Mouse (Mus musculus): ENCODE data around the gene Atp9a.
"Not testable (repeated sequence)": the region's sequence is repeated elsewhere in the genome, so short reads cannot be mapped to it uniquely, and the experiment has no call there.

The Atp9a gene

DNA sequence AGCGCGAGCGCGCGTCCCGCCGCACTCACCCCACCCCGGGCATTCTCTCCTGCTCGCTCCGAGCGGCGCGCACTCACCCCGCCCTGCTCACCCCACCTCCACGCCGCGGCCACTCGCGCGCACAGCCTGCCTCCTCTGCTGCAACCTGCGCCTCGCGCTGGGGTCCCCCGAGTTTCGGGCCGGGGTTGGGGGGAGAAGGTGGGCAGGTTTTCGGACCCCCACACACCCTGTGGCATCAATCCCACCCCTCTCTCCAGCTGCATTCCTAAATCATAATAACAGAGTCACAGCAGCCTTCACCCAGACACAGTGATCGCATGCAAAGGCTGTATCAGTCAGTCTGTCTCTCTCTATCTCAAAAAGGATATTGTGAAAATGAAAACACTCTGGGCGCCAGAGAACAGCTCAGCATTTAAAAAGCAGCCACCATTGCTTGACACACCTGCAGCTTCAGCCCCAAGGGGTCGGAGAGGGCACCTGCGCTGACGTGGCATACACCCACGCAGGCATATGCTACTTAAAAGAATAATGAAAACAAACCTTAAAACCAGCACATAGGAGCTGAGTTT is at the start of gene Atp9a:
TSS of gene Atp9a (minus strand) at position 351 of the 569 bp plus-strand sequence.
- DNase-seq (ENCODE audit: low read depth, low spot score) = peak; percentile 75

DNA sequence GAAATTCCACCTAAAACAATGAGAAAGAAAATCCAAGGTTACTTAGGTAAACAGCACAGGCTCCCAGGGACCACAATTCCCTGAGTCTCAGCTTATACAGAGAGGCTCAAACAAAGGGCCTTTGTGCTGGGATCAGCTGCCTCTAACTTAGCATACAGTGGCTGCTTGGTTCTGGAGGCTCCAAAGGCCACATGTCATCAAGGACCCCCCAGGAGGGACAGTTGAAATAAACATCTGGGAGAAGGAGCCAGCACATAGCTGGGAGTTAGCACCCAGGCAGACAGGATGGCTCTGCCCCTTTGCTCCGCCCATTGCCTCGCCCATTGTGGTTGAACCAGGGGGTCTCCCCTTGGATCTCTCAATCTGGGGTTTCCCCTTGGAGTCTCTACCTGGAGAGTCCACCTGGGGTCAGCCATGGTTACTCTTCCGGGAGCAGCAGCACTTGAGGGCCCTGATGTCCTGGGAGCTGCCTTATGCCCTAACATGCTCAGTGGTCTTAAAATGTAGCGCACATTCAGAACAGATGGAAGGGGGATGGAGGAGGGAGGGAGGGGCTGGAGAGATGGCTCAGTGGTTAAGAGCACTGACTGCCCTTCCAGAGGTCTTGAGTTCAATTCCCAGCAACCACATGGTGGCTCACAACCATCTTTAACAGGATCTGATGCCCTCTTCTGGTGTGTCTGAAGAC is 49.0 kb upstream of the Atp9a start:
- DNase-seq (ENCODE audit: low read depth, low spot score) = peak; percentile 84

DNA sequence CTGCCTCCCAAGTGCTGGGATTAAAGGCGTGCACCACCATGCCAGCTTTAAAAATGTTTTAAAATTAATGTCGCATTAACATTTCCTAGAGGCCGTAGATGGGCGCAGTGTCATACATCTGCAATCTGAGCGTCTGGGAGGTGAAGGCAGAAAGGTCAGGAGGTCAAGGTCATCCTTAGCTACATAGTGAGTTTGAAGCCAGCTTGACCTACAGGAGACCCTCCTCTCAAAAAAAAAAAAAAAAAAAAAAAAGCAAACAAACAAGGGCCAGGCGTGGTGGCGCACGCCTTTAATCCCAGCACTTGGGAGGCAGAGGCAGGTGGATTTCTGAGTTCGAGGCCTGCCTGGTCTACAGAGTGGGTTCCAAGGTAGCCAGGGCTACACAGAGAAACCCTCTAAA is 44.0 kb upstream of the Atp9a start:
- peak; percentile 51 for DNase-seq (ENCODE audit: low read depth, low spot score)

DNA sequence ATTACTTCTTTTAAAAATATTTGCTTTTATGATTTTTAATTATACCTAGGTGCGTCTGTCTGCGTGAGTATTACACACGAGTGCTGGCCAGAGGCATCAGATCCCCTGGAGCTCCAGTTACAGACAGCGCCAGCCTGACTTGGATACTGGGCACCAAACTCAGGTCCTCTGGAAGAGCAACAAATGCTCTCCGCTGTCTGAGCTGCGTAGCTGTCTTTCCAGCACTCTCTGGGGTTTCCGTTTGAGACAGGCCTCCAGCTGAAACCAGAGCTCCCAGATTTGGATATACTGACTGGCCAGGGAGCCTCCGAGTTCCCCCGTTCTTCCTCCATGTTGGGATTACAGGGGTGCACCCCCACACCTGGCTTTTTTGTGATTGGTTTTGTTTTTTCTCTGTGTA is 38.4 kb upstream of the Atp9a start:
- DNase-seq (ENCODE audit: low read depth, low spot score) = peak; percentile 62

DNA sequence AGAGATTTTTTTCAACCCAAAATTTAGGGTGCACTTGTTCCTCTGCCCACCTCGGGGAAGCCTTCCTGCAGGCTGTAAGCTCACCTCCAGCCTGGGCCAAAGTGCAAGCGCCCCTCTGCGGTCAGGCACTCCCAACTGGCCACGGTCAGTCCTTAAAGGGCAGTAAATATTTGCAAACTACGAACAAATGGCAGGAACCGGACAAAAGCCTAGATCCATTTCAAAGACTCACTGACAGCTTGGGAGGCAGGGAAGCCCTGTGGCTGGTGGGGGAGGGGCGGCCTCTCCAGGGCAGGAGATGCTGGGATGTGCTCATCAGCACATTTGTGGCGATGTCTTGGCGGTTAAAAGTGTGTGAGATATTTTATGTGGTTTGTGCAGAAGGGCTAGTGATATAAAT is 37.8 kb upstream of the Atp9a start:
- peak; percentile 76 for DNase-seq (ENCODE audit: low read depth, low spot score)

DNA sequence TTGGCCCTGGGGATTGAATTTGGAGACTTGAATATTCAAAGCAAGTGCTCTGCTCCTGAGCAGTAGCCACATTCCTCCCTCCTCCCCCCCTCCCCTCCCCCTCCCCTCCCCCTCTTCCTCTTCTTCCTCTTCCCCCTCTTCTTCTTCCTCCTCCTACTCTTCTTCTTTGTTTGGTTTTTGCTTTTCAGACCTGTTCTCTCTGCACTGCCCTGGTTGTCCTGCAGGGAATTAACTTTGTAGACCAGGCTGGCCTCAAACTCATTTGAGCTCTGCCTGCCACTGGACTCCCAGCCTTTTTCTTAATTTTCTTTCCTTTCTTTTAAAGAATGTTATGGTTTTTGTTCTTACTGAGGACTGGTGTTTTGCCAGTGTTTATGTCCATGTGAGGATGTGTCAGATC is 35.3 kb upstream of the Atp9a start:
- DNase-seq (ENCODE audit: low read depth, low spot score) = no peak

DNA sequence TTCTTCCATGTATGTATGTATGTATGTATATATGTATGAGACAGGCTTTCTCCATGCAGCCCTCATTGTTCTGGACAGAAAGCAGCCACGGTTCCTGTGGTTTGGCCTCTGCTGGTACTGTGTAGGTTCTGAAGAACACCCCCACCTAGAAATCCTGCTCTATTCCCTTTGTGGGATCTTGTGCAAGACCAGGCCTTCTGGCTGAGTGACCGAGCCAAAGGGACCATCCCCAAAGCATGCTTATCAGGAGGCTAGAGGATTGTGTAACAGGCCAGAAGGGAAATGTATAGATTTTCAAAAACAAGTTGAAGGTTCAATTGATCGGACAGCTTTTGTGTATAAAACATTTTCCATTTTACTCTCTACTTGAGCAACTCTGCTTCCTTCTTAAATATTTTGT is 34.0 kb upstream of the Atp9a start:
- no peak for DNase-seq (ENCODE audit: low read depth, low spot score)

DNA sequence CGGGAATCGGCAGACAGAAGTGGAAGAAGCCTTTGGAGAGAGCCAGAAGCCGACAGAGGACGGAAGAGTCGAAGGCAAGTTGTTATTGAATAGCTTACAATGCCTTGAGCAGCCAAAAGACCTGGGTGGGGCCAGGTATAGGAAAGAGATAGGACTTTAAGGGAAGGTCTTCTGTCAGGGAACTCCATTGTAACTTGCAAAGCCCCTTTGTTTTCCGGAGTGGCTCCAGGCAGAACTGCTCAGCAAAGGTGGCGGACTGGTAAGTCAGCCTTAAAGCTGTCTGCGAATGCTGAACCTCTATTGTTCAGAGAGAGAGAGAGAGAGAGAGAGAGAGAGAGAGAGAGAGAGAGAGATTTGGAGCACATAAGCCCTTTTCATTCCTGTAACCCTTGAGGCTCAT is 27.1 kb upstream of the Atp9a start:
- DNase-seq (ENCODE audit: low read depth, low spot score) = peak; percentile 86

DNA sequence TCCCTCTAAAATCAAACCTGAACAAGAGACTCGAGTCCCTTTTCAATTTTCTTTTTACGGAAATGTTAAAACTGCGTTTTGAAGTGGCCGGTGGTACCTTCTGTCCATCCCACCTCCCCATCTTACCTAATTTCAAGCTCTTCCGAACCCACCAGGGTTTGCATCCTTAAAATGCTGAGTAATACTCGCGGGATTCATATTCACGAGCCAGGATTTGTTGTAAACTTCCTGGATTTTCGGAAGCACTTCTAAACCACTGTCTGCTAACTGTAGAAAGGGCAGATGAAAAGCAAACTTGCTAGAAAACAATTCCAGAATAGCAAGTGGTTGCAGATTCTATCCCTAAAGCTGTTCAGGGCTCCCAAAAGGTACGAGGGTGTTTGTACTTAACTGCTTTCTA is 25.4 kb upstream of the Atp9a start, which contains the start of gene Sall4:
TSS of gene Sall4 (minus strand) at position 362 of the 400 bp plus-strand sequence.
- no peak for DNase-seq (ENCODE audit: low read depth, low spot score)

DNA sequence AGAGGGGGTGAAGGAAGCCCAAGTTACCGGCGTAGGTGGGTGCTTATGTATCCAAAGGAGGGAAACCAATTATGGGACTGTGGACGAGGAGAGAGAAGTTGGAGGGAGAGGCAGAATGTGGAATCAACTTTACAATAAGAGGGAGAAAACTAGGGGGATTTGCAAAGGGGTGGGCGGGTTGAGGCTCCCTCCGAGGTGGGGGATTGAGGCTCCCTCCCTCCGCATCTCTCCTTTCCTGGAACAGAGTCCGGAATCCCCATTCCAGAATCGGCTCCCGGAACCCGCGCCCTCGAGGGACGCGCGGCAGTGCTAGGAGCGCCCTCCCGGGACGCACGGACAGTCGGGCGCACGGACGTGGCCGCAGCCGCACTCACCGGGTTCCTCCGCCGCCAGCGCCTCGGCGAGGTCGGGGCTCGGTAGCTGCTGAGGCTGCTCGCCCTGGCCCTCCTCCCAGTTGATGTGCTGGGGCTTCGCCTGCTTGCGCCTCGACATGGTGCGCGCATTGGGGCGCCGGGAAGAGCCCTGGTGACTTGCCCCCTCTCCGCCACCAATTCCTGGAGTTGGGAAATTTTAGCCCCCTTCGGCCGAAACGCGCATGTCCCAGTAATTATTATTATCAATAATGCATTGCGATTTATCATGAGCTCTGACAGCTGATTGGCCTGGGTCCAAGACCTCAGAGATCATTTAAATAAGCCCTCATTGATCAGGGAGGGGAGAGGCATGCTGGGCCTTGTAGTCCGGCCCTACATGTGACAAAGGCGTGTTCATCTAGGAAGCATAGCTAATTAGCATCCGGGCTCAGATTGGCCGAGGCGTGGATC is 24.5 kb upstream of the Atp9a start:
- peak; percentile 96 for DNase-seq (ENCODE audit: low read depth, low spot score)

DNA sequence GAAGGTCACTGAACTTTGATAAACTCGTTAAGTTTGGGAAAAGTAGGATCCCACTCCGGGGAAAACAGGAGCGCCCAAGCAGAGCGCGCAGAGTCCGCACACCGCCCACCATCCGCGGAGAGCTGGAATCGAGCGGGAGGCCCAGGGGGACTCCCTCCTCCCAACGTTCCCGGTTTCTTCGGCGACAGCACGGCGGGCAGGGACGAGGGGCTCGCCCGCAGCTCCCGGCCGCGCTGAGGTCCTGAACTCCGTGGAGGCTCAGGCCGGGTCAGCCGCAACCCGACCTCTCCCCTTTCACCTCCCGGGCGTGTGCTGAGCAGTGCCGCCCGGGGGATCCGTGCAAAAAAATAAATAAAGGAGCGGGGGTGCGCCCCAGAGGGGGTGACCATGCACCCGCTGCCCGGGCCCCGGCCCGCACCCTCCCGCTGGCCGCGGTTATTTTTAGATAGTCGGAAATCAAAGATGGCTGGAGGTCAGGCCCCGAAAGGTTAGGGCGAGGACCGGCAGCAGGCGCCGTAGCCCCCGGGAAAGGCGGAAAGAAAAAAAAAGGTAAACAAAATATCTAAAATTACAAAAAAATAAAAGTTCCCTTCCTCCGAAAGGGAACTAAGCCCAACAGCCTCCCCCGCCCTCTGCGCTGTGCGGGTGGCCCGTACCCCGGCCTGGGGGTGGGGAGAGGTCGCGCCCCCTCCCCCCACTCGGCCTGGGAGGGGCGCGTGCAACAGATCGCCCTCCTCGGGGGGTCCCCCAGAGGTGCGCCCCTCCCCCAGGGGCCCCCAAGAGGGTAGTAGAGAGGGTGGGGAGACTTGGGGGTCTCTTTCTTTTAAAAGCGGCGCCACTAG is 23.7 kb upstream of the Atp9a start:
- DNase-seq (ENCODE audit: low read depth, low spot score) = peak; percentile 53

DNA sequence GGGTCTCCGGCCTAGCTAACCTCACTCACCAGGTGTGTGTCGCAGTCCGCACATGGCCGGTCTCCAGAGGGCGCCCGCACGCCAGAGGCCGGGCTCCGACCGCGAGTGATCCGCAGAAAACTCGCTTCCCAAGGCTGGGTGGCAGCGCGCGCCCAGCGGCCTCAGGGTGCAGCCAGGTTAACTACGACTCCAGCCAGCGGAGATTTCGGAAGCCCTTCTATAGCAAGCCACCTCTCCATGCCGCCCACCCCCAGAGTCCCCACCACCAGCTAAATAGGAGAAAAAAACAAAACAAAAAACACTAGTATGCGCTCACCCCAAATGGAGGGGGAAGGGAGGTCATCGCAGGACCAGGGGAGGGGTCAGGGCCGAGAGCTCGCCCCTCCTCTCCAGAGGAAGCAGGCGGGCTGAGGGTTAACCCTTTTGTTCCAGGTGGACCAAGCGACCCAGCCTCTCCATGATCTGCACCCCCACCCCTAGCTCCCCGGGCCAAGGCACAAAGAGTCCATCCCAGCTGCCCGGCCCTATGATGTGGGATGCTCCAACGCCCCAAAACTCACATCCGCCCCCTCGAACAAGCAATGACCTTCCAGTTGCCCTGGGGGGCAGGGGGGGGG is 23.0 kb upstream of the Atp9a start:
- peak; percentile 90 for DNase-seq (ENCODE audit: low read depth, low spot score)

DNA sequence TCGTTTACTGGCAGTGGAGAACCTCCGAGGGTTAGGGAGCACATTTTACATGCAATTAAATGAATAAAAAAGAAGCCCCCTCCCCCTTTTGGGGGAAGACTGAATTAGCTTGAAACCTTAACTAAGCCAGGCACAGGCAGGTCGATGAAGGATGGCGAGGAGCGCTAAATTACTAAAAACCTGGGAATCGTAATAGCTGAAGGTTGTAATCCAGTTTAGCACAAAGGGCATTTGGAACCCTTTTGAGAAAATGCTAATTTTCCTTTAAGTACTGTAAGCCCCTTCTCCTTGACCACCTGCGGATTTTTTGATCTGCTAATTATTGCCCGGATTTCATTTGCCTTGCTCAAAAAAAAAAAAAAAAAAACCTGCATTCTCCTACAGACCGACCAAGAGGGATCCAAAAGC is 22.3 kb upstream of the Atp9a start:
- peak; percentile 79 for DNase-seq (ENCODE audit: low read depth, low spot score)

DNA sequence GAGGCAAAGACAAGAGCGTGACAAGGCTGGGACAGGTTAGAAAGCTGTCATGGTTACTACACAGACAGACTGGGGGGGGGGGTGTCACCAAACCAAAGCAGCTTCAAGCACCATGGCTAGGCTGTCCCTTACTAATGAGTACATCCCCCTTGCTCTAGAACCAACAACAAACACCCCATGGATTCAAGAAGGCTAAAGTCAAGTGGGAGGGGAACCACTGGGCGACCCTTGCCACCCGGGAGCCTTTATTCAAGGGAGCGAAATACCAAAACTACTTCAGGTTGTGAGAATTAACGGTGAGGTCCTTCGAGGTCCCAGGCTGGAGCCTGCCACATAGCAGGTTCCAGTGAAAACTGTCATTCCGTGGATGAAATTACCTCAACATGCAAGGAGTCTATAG is 21.6 kb upstream of the Atp9a start:
- no peak for DNase-seq (ENCODE audit: low read depth, low spot score)

DNA sequence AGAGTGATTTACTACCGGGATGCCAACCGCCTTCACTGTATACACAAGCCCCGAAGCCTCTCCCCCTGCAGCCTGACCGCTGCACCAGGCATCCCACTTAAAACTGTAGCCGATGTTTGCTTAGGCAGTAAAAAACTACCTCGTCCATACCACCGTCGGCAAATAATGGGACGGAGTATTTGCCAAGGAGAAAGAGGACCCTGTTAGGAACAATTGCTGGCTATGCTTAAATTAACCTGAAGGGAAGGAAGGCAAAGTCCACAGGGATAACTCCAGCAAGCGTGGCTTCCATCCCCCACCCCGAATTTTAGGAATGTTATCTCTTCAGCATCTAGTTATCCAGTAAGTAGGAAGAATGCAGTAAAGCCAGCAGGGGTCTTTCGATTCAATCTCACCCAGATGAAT is 20.2 kb upstream of the Atp9a start:
- DNase-seq (ENCODE audit: low read depth, low spot score) = peak; percentile 85

DNA sequence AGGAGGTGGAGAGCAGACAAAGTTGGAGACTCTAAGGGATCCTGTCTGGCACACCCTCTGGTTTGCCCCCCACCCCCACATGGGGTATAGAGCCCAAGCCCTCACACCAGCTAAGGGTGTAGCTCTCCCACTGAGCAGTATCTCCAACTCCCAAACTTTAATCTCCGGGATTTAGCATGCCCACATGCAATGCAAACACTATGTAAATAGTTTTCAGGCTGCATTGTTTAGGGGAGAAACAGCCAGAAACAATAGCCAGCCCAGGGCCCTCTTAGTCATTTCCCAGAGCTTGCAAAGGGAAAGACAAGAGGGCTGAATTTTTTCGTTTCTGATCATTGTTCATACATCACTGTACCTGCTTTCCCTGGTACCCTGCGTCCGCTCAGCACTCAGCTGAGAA is 19.7 kb upstream of the Atp9a start:
- DNase-seq (ENCODE audit: low read depth, low spot score) = no peak

DNA sequence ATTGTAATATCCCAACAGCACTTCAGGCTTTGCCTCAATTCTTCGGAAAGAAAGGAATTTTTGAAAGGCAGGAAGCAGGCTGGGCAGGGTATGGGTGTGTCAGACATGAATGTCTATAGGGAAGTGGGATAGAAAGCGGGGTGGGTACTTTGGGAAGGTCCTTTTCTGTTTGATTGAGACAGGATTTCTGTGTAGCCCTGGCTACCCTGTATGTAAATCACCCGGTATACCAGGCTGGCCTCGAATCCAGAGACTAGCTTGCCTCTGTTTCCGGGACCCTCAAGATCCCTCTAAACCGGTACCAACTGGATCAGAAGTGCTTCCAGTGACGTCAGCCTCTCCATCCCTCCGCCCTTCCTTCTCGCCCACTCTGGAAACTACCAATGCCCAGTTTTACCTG is 18.9 kb upstream of the Atp9a start:
- peak; percentile 88 for DNase-seq (ENCODE audit: low read depth, low spot score)

DNA sequence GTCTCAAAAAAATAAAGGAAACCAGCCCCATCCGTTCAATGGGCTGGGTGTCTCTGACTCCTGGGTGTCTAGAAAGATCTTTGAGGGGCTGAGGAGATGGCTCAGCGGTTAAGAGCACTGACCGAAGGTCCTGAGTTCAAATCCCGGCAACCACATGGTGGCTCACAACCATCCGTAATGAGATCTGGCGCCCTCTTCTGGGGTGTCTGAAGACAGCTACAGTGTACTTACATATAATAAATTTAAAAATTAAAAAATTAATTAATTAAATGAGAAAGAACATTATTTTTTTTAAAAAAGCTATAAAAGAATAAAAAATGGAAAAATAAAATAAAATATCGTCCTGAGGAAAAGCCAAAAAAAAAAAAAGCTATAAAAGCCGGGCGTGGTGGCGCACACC is 2.2 kb upstream of the Atp9a start:
- DNase-seq (ENCODE audit: low read depth, low spot score) = not testable (repeated sequence)

DNA sequence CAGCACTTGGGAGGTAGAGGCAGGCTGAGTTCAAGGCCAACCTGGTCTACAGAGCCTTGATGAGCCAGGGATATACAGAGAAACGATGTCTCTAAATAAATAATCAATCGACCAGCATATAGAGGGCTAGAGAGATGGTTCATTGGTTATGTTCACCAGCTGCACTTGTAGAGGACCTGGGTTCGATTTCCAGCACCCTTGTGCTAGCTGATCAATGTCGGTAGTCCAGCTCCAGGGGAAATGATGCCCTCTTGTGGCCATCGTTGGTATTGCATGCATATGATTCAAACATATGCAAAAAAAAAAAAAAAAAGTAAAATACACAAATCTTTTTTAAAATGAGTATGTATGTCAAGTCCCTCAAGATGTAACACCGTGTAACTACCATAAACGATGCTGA is 440 bp upstream of the Atp9a start:
- DNase-seq (ENCODE audit: low read depth, low spot score) = peak; percentile 78

DNA sequence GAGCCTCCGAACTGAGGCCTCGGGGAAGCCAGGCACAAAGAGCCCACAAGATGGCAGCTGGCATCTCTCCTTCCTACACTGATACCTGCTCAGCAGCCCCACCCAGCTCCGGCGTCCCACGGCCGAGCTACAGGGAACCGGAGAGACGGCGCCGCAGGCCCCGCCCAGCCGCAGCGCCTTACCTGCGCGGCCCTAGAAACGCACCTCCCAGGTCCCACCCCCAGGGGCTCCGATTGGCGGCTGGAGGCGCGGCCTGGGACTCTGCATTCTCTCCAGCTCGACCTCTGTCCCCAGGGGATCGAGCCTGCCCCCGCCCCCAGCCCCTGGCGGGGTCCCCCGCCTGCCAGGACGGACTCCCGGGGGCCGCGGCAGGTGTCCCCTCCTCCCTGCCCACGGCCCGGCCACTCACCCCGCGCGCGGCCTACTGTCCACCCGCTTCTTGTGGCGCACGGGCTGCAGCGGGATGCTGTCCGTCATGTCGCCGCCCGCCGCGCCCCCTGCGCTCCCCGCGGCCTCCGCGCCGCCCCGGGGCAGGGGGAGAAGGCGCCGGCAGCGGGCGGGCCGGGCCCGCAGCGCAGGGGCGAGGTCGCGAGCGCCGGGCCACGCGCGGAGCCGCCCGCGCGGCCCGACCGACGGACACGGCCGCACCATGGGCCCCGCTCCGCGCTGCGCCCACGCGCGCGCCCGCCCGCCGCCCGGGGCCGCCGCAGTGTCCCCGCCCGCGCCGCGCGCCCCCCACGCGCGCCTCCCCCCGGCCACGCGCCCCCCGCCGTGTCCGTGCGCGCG is 743 bp downstream of the Atp9a start:
- peak; percentile 95 for DNase-seq (ENCODE audit: low read depth, low spot score)

DNA sequence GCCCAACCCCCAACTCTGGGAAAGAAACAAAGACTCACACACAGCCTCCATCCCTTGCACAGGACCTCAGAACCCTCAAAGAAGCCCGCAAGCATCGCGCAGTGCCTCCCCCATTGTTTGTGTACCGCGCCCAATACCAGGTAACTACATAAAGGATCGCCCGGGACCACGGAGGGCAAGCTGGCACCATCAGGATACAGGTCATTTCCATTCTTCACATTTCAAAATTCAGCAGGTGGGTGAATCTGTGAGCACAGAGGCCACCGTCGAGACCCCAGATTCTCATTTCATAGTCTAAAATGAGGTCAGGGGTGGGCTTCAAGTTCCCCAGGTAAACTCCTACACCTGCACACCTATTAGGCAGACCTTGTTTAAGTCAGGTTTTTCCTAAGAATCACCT is 1.7 kb downstream of the Atp9a start:
- no peak for DNase-seq (ENCODE audit: low read depth, low spot score)

All from ZHBTc4 (cell line).